Mouse (Mus musculus): ENCODE measurements around the gene Pkn1. TPM values are rescaled to one million over a fixed set of nuclear protein-coding genes. Genes with fewer than 3 reads are reported as not detected.
A peak's percentile ranks its signal among the peaks of the same experiment; 100 is the strongest.

The Pkn1 gene
- polyA plus RNA-seq, 1 experiment: 13.3 TPM

- Histone ChIP-seq H3K36me3 (ENCODE audit: control insufficient read depth, insufficient read depth, low read length) (peaks cover 2% of the 10 kb centered on the region; the same call in 1 of the 2 replicates), H3K27ac (ENCODE audit: control insufficient read depth, insufficient read depth, low read depth, low read length) (no peak overlapping the region), H3K27me3 (ENCODE audit: control insufficient read depth, insufficient read depth, low read length) (no peaks in the 10 kb centered on the region), H3K4me1 (ENCODE audit: control insufficient read depth, insufficient read depth, low read length) (no peaks in the 10 kb centered on the region; the same call in 1 of the 2 replicates), H3K4me3 (ENCODE audit: control insufficient read depth, low read depth, low read length) (no peak overlapping the region)
- TF ChIP-seq POLR2A (IDR thresholded peaks at IDR 0.05; ENCODE audit: control insufficient read depth, low read depth, low read length): no peak
- no peak for TF ChIP-seq CTCF (IDR thresholded peaks at IDR 0.05; ENCODE audit: control insufficient read depth, insufficient read depth, insufficient replicate concordance, low read depth, low read length)
Measured at GRCm38 (mm10) chr8:83723447-83724083, 24.6 kb upstream of the Pkn1 start.

- no peak for TF ChIP-seq CTCF (IDR thresholded peaks at IDR 0.05; ENCODE audit: control insufficient read depth, insufficient read depth, insufficient replicate concordance, low read depth, low read length)
- no peak for TF ChIP-seq POLR2A (IDR thresholded peaks at IDR 0.05; ENCODE audit: control insufficient read depth, low read depth, low read length)
- H3K4me1 ChIP-seq (ENCODE audit: control insufficient read depth, insufficient read depth, low read length): no peaks in the 10 kb centered on the region; the same call in 1 of the 2 replicates
- H3K27me3 ChIP-seq (ENCODE audit: control insufficient read depth, insufficient read depth, low read length): no peaks in the 10 kb centered on the region
- no peak overlapping the region for H3K27ac ChIP-seq (ENCODE audit: control insufficient read depth, insufficient read depth, low read depth, low read length)
- H3K4me3 ChIP-seq (ENCODE audit: control insufficient read depth, low read depth, low read length): no peak overlapping the region
- peaks cover 2% of the 10 kb centered on the region; the same call in 1 of the 2 replicates for H3K36me3 ChIP-seq (ENCODE audit: control insufficient read depth, insufficient read depth, low read length)
Measured at GRCm38 (mm10) chr8:83722631-83723030, 23.7 kb upstream of the Pkn1 start.

GRCm38 (mm10) chr8:83721405-83722025, 22.5 kb upstream of the Pkn1 start:
- no peak for TF ChIP-seq POLR2A (IDR thresholded peaks at IDR 0.05; ENCODE audit: control insufficient read depth, low read depth, low read length)
- no peak for TF ChIP-seq CTCF (IDR thresholded peaks at IDR 0.05; ENCODE audit: control insufficient read depth, insufficient read depth, insufficient replicate concordance, low read depth, low read length)
- Histone ChIP-seq H3K27me3 (ENCODE audit: control insufficient read depth, insufficient read depth, low read length) (no peaks in the 10 kb centered on the region), H3K4me3 (ENCODE audit: control insufficient read depth, low read depth, low read length) (no peak overlapping the region), H3K27ac (ENCODE audit: control insufficient read depth, insufficient read depth, low read depth, low read length) (no peak overlapping the region), H3K4me1 (ENCODE audit: control insufficient read depth, insufficient read depth, low read length) (peaks cover 2% of the 10 kb centered on the region), H3K36me3 (ENCODE audit: control insufficient read depth, insufficient read depth, low read length) (peaks cover 2% of the 10 kb centered on the region; the same call in 1 of the 2 replicates)

- peaks cover 2% of the 10 kb centered on the region; the same call in 1 of the 2 replicates for H3K4me1 ChIP-seq (ENCODE audit: control insufficient read depth, insufficient read depth, low read length)
- H3K36me3 ChIP-seq (ENCODE audit: control insufficient read depth, insufficient read depth, low read length): peaks cover 2% of the 10 kb centered on the region; the same call in 1 of the 2 replicates
- no peak overlapping the region for H3K27ac ChIP-seq (ENCODE audit: control insufficient read depth, insufficient read depth, low read depth, low read length)
- H3K27me3 ChIP-seq (ENCODE audit: control insufficient read depth, insufficient read depth, low read length): no peaks in the 10 kb centered on the region
- TF ChIP-seq CTCF (IDR thresholded peaks at IDR 0.05; ENCODE audit: control insufficient read depth, insufficient read depth, insufficient replicate concordance, low read depth, low read length) (no peak), POLR2A (IDR thresholded peaks at IDR 0.05; ENCODE audit: control insufficient read depth, low read depth, low read length) (no peak)
- no peak overlapping the region for H3K4me3 ChIP-seq (ENCODE audit: control insufficient read depth, low read depth, low read length)
Measured at GRCm38 (mm10) chr8:83719693-83720092, 20.7 kb upstream of the Pkn1 start.

GRCm38 (mm10) chr8:83719048-83719447, 20.1 kb upstream of the Pkn1 start:
- TF ChIP-seq POLR2A (IDR thresholded peaks at IDR 0.05; ENCODE audit: control insufficient read depth, low read depth, low read length): no peak
- no peak for TF ChIP-seq CTCF (IDR thresholded peaks at IDR 0.05; ENCODE audit: control insufficient read depth, insufficient read depth, insufficient replicate concordance, low read depth, low read length)
- Histone ChIP-seq H3K4me3 (ENCODE audit: control insufficient read depth, low read depth, low read length) (no peak overlapping the region), H3K27ac (ENCODE audit: control insufficient read depth, insufficient read depth, low read depth, low read length) (no peak overlapping the region), H3K36me3 (ENCODE audit: control insufficient read depth, insufficient read depth, low read length) (peaks cover 2% of the 10 kb centered on the region; the same call in 1 of the 2 replicates), H3K4me1 (ENCODE audit: control insufficient read depth, insufficient read depth, low read length) (peaks cover 2% of the 10 kb centered on the region; the same call in 1 of the 2 replicates), H3K27me3 (ENCODE audit: control insufficient read depth, insufficient read depth, low read length) (no peaks in the 10 kb centered on the region)

- H3K4me3 ChIP-seq (ENCODE audit: control insufficient read depth, low read depth, low read length): peak overlapping the region; percentile 69
- peaks cover 5% of the 10 kb centered on the region for H3K4me1 ChIP-seq (ENCODE audit: control insufficient read depth, insufficient read depth, low read length)
- H3K36me3 ChIP-seq (ENCODE audit: control insufficient read depth, insufficient read depth, low read length): no peaks in the 10 kb centered on the region; the same call in 1 of the 2 replicates
- TF ChIP-seq CTCF (IDR thresholded peaks at IDR 0.05; ENCODE audit: control insufficient read depth, insufficient read depth, insufficient replicate concordance, low read depth, low read length) (no peak), POLR2A (IDR thresholded peaks at IDR 0.05; ENCODE audit: control insufficient read depth, low read depth, low read length) (no peak)
- H3K27ac ChIP-seq (ENCODE audit: control insufficient read depth, insufficient read depth, low read depth, low read length): no peak overlapping the region
- no peaks in the 10 kb centered on the region for H3K27me3 ChIP-seq (ENCODE audit: control insufficient read depth, insufficient read depth, low read length)
Measured at GRCm38 (mm10) chr8:83716563-83716962, 17.6 kb upstream of the Pkn1 start.

GRCm38 (mm10) chr8:83715771-83716170, 16.8 kb upstream of the Pkn1 start:
- no peaks in the 10 kb centered on the region; the same call in 1 of the 2 replicates for H3K36me3 ChIP-seq (ENCODE audit: control insufficient read depth, insufficient read depth, low read length)
- H3K27me3 ChIP-seq (ENCODE audit: control insufficient read depth, insufficient read depth, low read length): no peaks in the 10 kb centered on the region
- H3K4me3 ChIP-seq (ENCODE audit: control insufficient read depth, low read depth, low read length): peak overlapping the region; percentile 92
- H3K27ac ChIP-seq (ENCODE audit: control insufficient read depth, insufficient read depth, low read depth, low read length): peak overlapping the region; percentile 94
- TF ChIP-seq CTCF (IDR thresholded peaks at IDR 0.05; ENCODE audit: control insufficient read depth, insufficient read depth, insufficient replicate concordance, low read depth, low read length) (no peak), POLR2A (IDR thresholded peaks at IDR 0.05; ENCODE audit: control insufficient read depth, low read depth, low read length) (no peak)
- H3K4me1 ChIP-seq (ENCODE audit: control insufficient read depth, insufficient read depth, low read length): peaks cover 5% of the 10 kb centered on the region

All from testis, adult 2 months (tissue).